Mouse (Mus musculus): ENCODE measurements around the gene Ttyh1.

The Ttyh1 gene

GRCm38 (mm10) chr7:4170193-4170938 lies 51.2 kb downstream of the Ttyh1 start:
- DNase-seq (ENCODE audit: low spot score) = no peak

DNA sequence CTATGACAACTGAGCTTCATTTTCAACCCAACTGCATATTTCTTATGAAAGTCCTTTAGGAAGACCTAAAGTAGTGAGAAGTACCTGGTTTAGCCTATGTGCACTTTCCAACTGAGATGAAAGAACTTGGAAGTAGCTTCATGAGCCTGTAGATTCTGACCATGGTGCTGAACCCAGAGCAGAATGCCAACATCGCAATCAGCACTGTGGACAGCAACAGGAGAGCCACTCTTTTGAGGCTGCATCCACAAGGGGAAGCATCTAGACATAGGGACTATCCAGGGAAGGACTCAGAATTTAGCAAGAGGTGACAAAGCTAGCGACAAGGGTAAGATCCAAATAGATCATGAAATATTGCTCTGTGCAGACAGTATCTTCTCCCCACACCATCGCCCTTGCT lies 59.2 kb downstream of the Ttyh1 start:
- DNase-seq (ENCODE audit: low spot score) = peak; percentile 16
